Mouse (Mus musculus) neural tube, postnatal 0 days (tissue): ENCODE results near the gene Ifit1bl1. TPM values are rescaled to one million over a fixed set of nuclear protein-coding genes. Genes with fewer than 3 reads are reported as not detected.

Experiments
- polyA plus RNA-seq: library from polyadenylated mRNA; unstranded; fragments of >200 nt; fragmentation: Nextera tagmentation; extraction: Ambion mirVana; gene quantifications from 2 replicates; pipeline ENCODE4 v1.2.1, GENCODE M21; 2015

The Ifit1bl1 gene
- 1.3 and 1.4 TPM in 2 replicates for polyA plus RNA-seq

DNA sequence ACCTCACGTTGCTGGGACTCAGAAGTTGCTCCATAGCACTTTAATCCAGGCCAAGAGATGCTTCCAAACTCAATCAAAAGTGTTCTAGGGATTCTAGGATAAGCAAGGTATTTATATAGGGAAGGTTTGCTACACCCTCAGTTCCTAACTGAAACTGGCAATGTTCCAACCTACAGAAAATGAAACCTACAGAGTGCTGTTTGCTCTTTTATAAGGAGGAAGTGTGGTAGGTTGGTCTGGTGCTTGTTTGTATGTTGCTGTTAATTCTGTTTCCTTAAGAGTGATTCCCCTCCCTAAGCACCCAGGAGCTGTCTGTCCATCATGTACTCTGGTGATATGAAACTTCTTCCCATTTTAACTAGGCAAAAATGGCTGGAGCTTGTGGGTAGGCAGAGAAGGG lies at the start of gene Ifit1bl1:
Ifit1bl1 (minus strand) TSS at position 69 of the 400 bp plus-strand sequence.

DNA sequence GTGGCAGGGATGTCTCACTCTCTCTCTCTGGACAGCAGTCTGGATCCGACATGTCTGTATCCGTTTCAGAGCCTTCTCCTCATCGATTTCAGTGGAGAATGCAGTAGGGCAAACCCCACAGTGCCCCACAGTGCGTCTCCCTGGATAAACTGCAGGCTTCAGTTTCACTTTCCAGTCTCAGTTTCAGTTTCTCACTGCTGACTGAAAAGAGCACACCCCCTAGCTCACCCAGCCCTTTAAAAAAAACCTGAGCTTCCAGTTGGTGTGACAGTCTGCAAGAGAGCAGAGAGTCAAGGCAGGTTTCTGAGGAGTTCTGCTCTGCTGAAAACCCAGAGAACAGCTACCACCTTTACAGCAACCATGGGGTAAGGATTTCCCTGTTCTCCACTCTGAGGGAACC lies 38.9 kb upstream of the Ifit1bl1 start, which contains the start of the genes Ifit1bl2 and Ifit1:
Ifit1bl2 (minus strand) TSS at position 121 of the 400 bp plus-strand sequence.
Ifit1 (plus strand) TSS at position 249 of the 400 bp plus-strand sequence.

DNA sequence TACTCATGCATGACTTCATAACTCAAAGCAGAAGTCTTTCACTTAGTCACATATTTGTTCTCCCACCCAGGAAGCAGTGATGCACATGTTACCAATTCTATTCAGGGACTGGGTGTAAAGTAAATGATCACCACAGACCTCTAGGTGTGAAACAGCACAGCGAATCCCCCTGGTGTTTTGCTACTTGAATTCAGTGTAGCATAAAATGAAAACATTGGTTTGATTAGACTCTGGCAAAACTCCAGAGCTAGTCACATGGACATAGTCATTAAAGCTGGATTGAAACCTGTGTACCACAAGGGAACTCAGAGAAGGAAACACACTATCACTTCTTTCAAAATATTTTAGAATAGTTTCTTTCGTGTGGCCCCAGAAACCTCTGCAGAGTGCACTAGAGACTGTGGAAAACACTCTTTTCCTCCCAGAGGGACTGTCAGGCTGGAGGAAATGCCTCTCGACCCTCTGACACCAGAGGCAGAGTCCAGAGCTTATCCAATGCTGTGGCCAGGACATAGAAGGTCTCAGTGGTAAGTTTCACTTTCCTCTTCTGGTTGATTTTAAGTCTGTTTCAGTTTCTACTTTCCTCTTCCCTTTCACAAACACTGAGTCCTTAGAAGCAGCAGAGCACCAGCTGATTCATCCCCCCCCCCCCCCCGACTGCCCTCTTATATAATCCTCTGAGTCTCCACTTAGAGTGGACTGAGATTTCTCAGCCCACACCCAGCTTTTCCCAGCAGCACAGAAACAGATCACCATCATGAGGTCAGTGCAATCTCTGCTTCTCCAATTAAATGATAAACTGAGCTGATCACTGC lies 5.7 kb upstream of the Ifit1bl1 start, which contains the start of gene Ifit3b:
Ifit3b (plus strand) TSS at position 734 of the 815 bp plus-strand sequence.

DNA sequence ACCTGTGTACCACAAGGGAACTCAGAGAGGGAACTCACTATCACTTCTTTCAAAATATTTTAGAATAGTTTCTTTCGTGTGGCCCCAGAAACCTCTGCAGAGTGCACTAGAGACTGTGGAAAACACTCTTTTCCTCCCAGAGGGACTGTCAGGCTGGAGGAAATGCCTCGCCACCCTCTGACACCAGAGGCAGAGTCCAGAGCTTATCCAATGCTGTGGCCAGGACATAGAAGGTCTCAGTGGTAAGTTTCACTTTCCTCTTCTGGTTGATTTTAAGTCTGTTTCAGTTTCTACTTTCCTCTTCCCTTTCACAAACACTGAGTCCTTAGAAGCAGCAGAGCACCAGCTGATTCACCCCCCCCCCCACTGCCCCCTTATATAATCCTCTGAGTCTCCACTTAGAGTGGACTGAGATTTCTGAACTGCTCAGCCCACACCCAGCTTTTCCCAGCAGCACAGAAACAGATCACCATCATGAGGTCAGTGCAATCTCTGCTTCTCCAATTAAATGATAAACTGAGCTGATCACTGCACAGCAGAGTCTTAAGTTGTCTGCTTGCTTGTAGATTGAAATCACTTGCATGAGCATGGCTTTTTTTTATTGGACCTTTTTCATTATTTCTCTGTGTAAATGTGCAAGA lies 18.5 kb downstream of the Ifit1bl1 start, which contains the start of gene Ifit3:
Ifit3 (plus strand) TSS at position 406 of the 641 bp plus-strand sequence.

DNA sequence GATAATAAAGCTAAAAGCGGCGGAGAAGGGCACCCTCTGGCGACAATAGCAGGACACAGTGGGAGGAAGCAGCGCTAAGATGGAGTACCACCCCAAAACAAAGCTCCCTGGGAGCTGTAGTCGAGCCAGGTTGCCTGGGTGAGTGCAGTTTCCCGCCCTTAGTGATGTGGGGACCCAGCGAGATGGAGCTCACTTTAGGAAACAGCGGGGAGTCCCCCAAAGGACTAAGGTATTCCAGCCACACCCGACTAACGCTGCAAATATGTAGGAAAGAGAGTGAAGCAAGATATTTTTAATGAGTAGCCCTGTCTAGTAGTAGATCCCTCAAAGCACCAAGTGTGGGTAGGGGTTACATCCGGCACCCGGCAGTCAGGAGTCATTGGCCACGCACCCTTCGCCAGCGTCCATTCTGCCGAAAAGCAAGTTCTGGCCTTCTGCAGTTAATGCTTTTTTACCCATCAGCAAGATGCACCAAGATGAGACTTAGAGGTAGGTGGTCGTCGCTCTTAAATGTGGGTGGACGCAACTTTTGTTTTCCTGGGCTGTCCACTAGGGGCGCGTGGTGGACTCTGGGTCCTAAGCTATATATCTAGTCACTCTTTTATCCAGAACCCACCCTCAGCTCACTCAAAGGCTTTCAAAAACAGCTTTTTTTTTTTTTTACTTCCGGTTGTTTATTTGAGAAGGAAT lies 51.1 kb downstream of the Ifit1bl1 start, which contains the start of gene Ifit2:
Ifit2 (plus strand) TSS at position 161 of the 690 bp plus-strand sequence.

Other genes starting within 250 kb of the Ifit1bl1 start
- 1.1 and 1.3 TPM in 2 replicates for gene Ch25h, start 126.8 kb downstream of the Ifit1bl1 start, polyA plus RNA-seq
- gene Lipa, start 74.5 kb downstream of the Ifit1bl1 start, polyA plus RNA-seq: 17.2 and 21.1 TPM in 2 replicates
- 7.2 and 7.4 TPM in 2 replicates for gene Ifit2, start 51.3 kb downstream of the Ifit1bl1 start, polyA plus RNA-seq
- gene Ifit3, start 18.4 kb downstream of the Ifit1bl1 start, polyA plus RNA-seq: 4.6 and 4.8 TPM in 2 replicates
- 0.65 and 0.71 TPM in 2 replicates for gene Ifit3b, start 6.0 kb upstream of the Ifit1bl1 start, polyA plus RNA-seq
- gene Ifit1bl2, start 38.8 kb upstream of the Ifit1bl1 start, polyA plus RNA-seq: 0.08 and 0.39 TPM in 2 replicates
- gene Ifit1, start 38.9 kb upstream of the Ifit1bl1 start, polyA plus RNA-seq: 1.3 TPM in 2 replicates
- 1.5 and 1.8 TPM in 2 replicates for gene Slc16a12, start 145.3 kb upstream of the Ifit1bl1 start, polyA plus RNA-seq